Mouse (Mus musculus): ENCODE results near the gene Accsl. TPM values are rescaled to one million over a fixed set of nuclear protein-coding genes. Genes with fewer than 3 reads are reported as not detected.
A peak's percentile ranks its signal among the peaks of the same experiment; 100 is the strongest.

Accsl gene
- polyA plus RNA-seq, 1 experiment from 2014 or later = 0.20 TPM

GRCm38 (mm10) chr2:93838931-93839330 is 30.0 kb downstream of the Accsl start:
- H3K4me3 ChIP-seq (ENCODE audit: low read depth, low read length) = no peak overlapping the region
- H3K27ac ChIP-seq (ENCODE audit: low read depth, low read length) = no peak overlapping the region
- WGBS = 87% methylated on average over 4 of the region's 4 CpGs
- no peak for ATAC-seq (ENCODE audit: low FRiP score)
- no peak for DNase-seq (ENCODE audit: low spot score, missing footprints)
- H3K4me2 ChIP-seq = no peak overlapping the region
- H3K9me3 ChIP-seq (ENCODE audit: control insufficient read depth, low read length) = no peaks in the 10 kb centered on the region
- H3K27me3 ChIP-seq (ENCODE audit: control insufficient read depth, insufficient read depth, low read length) = no peaks in the 10 kb centered on the region
- H3K4me1 ChIP-seq (ENCODE audit: control insufficient read depth, insufficient read depth, low read length) = no peaks in the 10 kb centered on the region
- H3K36me3 ChIP-seq (ENCODE audit: control insufficient read depth, insufficient read depth, low read length) = peaks cover 13% of the 10 kb centered on the region
- no peak overlapping the region for H3K9ac ChIP-seq (ENCODE audit: low read length)

- no peak for ATAC-seq (ENCODE audit: low FRiP score)
- Histone ChIP-seq H3K4me2 (no peak overlapping the region), H3K4me3 (ENCODE audit: low read depth, low read length) (no peak overlapping the region), H3K9ac (ENCODE audit: low read length) (no peak overlapping the region), H3K27me3 (ENCODE audit: control insufficient read depth, insufficient read depth, low read length) (no peaks in the 10 kb centered on the region), H3K9me3 (ENCODE audit: control insufficient read depth, low read length) (no peaks in the 10 kb centered on the region), H3K27ac (ENCODE audit: low read depth, low read length) (no peak overlapping the region), H3K36me3 (ENCODE audit: control insufficient read depth, insufficient read depth, low read length) (peaks cover 11% of the 10 kb centered on the region), H3K4me1 (ENCODE audit: control insufficient read depth, insufficient read depth, low read length) (no peaks in the 10 kb centered on the region)
- no peak for DNase-seq (ENCODE audit: low spot score, missing footprints)
- WGBS = 74% methylated on average over 13 of the region's 13 CpGs
These were observed 32.6 kb downstream of the Accsl start for GRCm38 (mm10) chr2:93836232-93836785.

GRCm38 (mm10) chr2:93835596-93835995 is 33.4 kb downstream of the Accsl start:
- no peaks in the 10 kb centered on the region for H3K4me1 ChIP-seq (ENCODE audit: control insufficient read depth, insufficient read depth, low read length)
- no peak for ATAC-seq (ENCODE audit: low FRiP score)
- H3K36me3 ChIP-seq (ENCODE audit: control insufficient read depth, insufficient read depth, low read length) = peaks cover 6% of the 10 kb centered on the region
- H3K4me2 ChIP-seq = no peak overlapping the region
- H3K27ac ChIP-seq (ENCODE audit: low read depth, low read length) = no peak overlapping the region
- H3K9ac ChIP-seq (ENCODE audit: low read length) = no peak overlapping the region
- WGBS = 85% methylated on average over 11 of the region's 11 CpGs
- H3K4me3 ChIP-seq (ENCODE audit: low read depth, low read length) = no peak overlapping the region
- DNase-seq (ENCODE audit: low spot score, missing footprints) = no peak
- no peaks in the 10 kb centered on the region for H3K27me3 ChIP-seq (ENCODE audit: control insufficient read depth, insufficient read depth, low read length)
- no peaks in the 10 kb centered on the region for H3K9me3 ChIP-seq (ENCODE audit: control insufficient read depth, low read length)

GRCm38 (mm10) chr2:93823519-93823918 is 45.4 kb downstream of the Accsl start:
- no peak overlapping the region for H3K9ac ChIP-seq (ENCODE audit: low read length)
- H3K27me3 ChIP-seq (ENCODE audit: control insufficient read depth, insufficient read depth, low read length) = no peaks in the 10 kb centered on the region
- no peak overlapping the region for H3K4me2 ChIP-seq
- 19% methylated on average over 8 of the region's 8 CpGs for WGBS
- no peak overlapping the region for H3K27ac ChIP-seq (ENCODE audit: low read depth, low read length)
- peaks cover 10% of the 10 kb centered on the region for H3K4me1 ChIP-seq (ENCODE audit: control insufficient read depth, insufficient read depth, low read length)
- no peaks in the 10 kb centered on the region for H3K9me3 ChIP-seq (ENCODE audit: control insufficient read depth, low read length)
- ATAC-seq (ENCODE audit: low FRiP score) (0 out of 2 replicates have a peak, but pooled peaks have one; percentile 40), DNase-seq (ENCODE audit: low spot score, missing footprints) (peak; percentile 96)
- no peaks in the 10 kb centered on the region for H3K36me3 ChIP-seq (ENCODE audit: control insufficient read depth, insufficient read depth, low read length)
- no peak overlapping the region for H3K4me3 ChIP-seq (ENCODE audit: low read depth, low read length)

- peak; percentile 99 for DNase-seq (ENCODE audit: low spot score, missing footprints)
- ATAC-seq (ENCODE audit: low FRiP score) = peak; percentile 94
These were observed 46.8 kb downstream of the Accsl start, which contains the start of gene Ext2 for GRCm38 (mm10) chr2:93822045-93822749. Ext2 (minus strand) TSS chr2:93822568.

GRCm38 (mm10) chr2:93817791-93818190 is 51.2 kb downstream of the Accsl start:
- DNase-seq (ENCODE audit: low spot score, missing footprints) (no peak), ATAC-seq (ENCODE audit: low FRiP score) (no peak)
- Histone ChIP-seq H3K4me1 (ENCODE audit: control insufficient read depth, insufficient read depth, low read length) (peaks cover 10% of the 10 kb centered on the region), H3K36me3 (ENCODE audit: control insufficient read depth, insufficient read depth, low read length) (no peaks in the 10 kb centered on the region), H3K27ac (ENCODE audit: low read depth, low read length) (no peak overlapping the region), H3K9ac (ENCODE audit: low read length) (no peak overlapping the region), H3K4me3 (ENCODE audit: low read depth, low read length) (no peak overlapping the region), H3K9me3 (ENCODE audit: control insufficient read depth, low read length) (no peaks in the 10 kb centered on the region), H3K27me3 (ENCODE audit: control insufficient read depth, insufficient read depth, low read length) (no peaks in the 10 kb centered on the region), H3K4me2 (no peak overlapping the region)
- WGBS = 90% methylated on average over 5 of the region's 5 CpGs

More at GRCm38 (mm10) chr2:93822045-93822749, 46.8 kb downstream of the Accsl start, which contains the start of gene Ext2:
- H3K36me3 ChIP-seq (ENCODE audit: control insufficient read depth, insufficient read depth, low read length) = no peaks in the 10 kb centered on the region
- peak within 1 kb of the TSS; percentile 89 for H3K4me3 ChIP-seq (ENCODE audit: low read depth, low read length)
- peaks cover 10% of the 10 kb centered on the region for H3K4me1 ChIP-seq (ENCODE audit: control insufficient read depth, insufficient read depth, low read length)
- WGBS = under 1% methylated on average over 65 of the region's 66 CpGs
- no peak within 1 kb of the TSS for H3K27ac ChIP-seq (ENCODE audit: low read depth, low read length)
- peak within 1 kb of the TSS; percentile 78 for H3K4me2 ChIP-seq
- H3K9me3 ChIP-seq (ENCODE audit: control insufficient read depth, low read length) = no peaks in the 10 kb centered on the region
- H3K9ac ChIP-seq (ENCODE audit: low read length) = peak within 1 kb of the TSS; percentile 91
- no peaks in the 10 kb centered on the region for H3K27me3 ChIP-seq (ENCODE audit: control insufficient read depth, insufficient read depth, low read length)

- H3K27me3 ChIP-seq (ENCODE audit: control insufficient read depth, insufficient read depth, low read length) = no peaks in the 10 kb centered on the region
- no peak overlapping the region for H3K27ac ChIP-seq (ENCODE audit: low read depth, low read length)
- 93% methylated on average over 22 of the region's 22 CpGs for WGBS
- ATAC-seq (ENCODE audit: low FRiP score) = no peak
- H3K4me2 ChIP-seq = no peak overlapping the region
- no peak overlapping the region for H3K4me3 ChIP-seq (ENCODE audit: low read depth, low read length)
- DNase-seq (ENCODE audit: low spot score, missing footprints) = no peak
- H3K9ac ChIP-seq (ENCODE audit: low read length) = no peak overlapping the region
- no peaks in the 10 kb centered on the region for H3K4me1 ChIP-seq (ENCODE audit: control insufficient read depth, insufficient read depth, low read length)
- no peaks in the 10 kb centered on the region for H3K36me3 ChIP-seq (ENCODE audit: control insufficient read depth, insufficient read depth, low read length)
- no peaks in the 10 kb centered on the region for H3K9me3 ChIP-seq (ENCODE audit: control insufficient read depth, low read length)
These were observed 55.6 kb downstream of the Accsl start for GRCm38 (mm10) chr2:93813343-93813742.

GRCm38 (mm10) chr2:93811812-93812211 is 57.1 kb downstream of the Accsl start:
- H3K4me1 ChIP-seq (ENCODE audit: control insufficient read depth, insufficient read depth, low read length) = no peaks in the 10 kb centered on the region
- 34% methylated on average over 4 of the region's 4 CpGs for WGBS
- no peak overlapping the region for H3K4me3 ChIP-seq (ENCODE audit: low read depth, low read length)
- no peak overlapping the region for H3K27ac ChIP-seq (ENCODE audit: low read depth, low read length)
- H3K27me3 ChIP-seq (ENCODE audit: control insufficient read depth, insufficient read depth, low read length) = no peaks in the 10 kb centered on the region
- no peaks in the 10 kb centered on the region for H3K36me3 ChIP-seq (ENCODE audit: control insufficient read depth, insufficient read depth, low read length)
- H3K4me2 ChIP-seq = no peak overlapping the region
- ATAC-seq (ENCODE audit: low FRiP score) = no peak
- no peaks in the 10 kb centered on the region for H3K9me3 ChIP-seq (ENCODE audit: control insufficient read depth, low read length)
- no peak overlapping the region for H3K9ac ChIP-seq (ENCODE audit: low read length)
- DNase-seq (ENCODE audit: low spot score, missing footprints) = peak; percentile 90

- H3K36me3 ChIP-seq (ENCODE audit: control insufficient read depth, insufficient read depth, low read length) = no peaks in the 10 kb centered on the region
- H3K4me1 ChIP-seq (ENCODE audit: control insufficient read depth, insufficient read depth, low read length) = no peaks in the 10 kb centered on the region
- DNase-seq (ENCODE audit: low spot score, missing footprints) (no peak), ATAC-seq (ENCODE audit: low FRiP score) (peak; percentile 30; the same call in 1 of the 2 replicates)
- whole genome bisulfite sequencing = 16% methylated on average over 2 of the region's 2 CpGs
- H3K27me3 ChIP-seq (ENCODE audit: control insufficient read depth, insufficient read depth, low read length) = no peaks in the 10 kb centered on the region
- no peak overlapping the region for H3K4me2 ChIP-seq
- H3K4me3 ChIP-seq (ENCODE audit: low read depth, low read length) = no peak overlapping the region
- H3K9ac ChIP-seq (ENCODE audit: low read length) = no peak overlapping the region
- no peak overlapping the region for H3K27ac ChIP-seq (ENCODE audit: low read depth, low read length)
- no peaks in the 10 kb centered on the region for H3K9me3 ChIP-seq (ENCODE audit: control insufficient read depth, low read length)
These were observed 59.0 kb downstream of the Accsl start for GRCm38 (mm10) chr2:93809931-93810330.
